Comparison of ENCODE assay signal across 5 mouse cellular contexts in genomic region chr5:8733307-8733706, GRCm38 (mm10).
A peak's percentile ranks its signal among the peaks of the same experiment; 100 is the strongest.
DNase-seq lines count a peak whose midpoint lies in the region; ATAC-seq and TF ChIP-seq lines count a peak whose summit lies in the region.
"Not testable (repeated sequence)": the region's sequence is repeated elsewhere in the genome, so short reads cannot be mapped to it uniquely, and the experiment has no call there.

No protein-coding gene starts in this region.

- peaks cover 37% of the 10 kb centered on the region for H3K36me3 ChIP-seq in E14TG2a.4 (ENCODE audit: insufficient read depth, low read length)
- not testable (repeated sequence) for H3K36me3 ChIP-seq in ES-E14 (ENCODE audit: control insufficient read depth, insufficient read depth, low read length, poor library complexity, severe bottlenecking); kidney, embryonic 15.5 days; kidney, postnatal 0 days (ENCODE audit: insufficient read depth, low read length)

- H3K9ac ChIP-seq in ES-E14 (ENCODE audit: insufficient read depth, low read depth, low read length, poor library complexity, severe bottlenecking); kidney, embryonic 15.5 days; kidney, postnatal 0 days (ENCODE audit: low read depth, low read length): not testable (repeated sequence)

- 0 out of 2 replicates have a peak overlapping the region, but pooled peaks have one; percentile 0 for H3K4me3 ChIP-seq in E14TG2a.4 (replicated peaks; ENCODE audit: low read length)
- not testable (repeated sequence) for H3K4me3 ChIP-seq in ES-E14 (ENCODE audit: insufficient read depth in 1 of 2, low read depth in 1 of 2, low read length in 2 of 2, poor library complexity in 1 of 2, severe bottlenecking in 1 of 2); kidney, embryonic 15.5 days (replicated peaks); kidney, postnatal 0 days (replicated peaks; ENCODE audit: low read depth, low read length)

- DNase-seq in ES-E14 (ENCODE audit: low read depth, low spot score); kidney, postnatal 0 days (ENCODE audit: low spot score): not testable (repeated sequence)
- DNase-seq in ZHBTc4 (ENCODE audit: low read depth, low spot score), result peak; percentile 38

- ATAC-seq in kidney, embryonic 15.5 days (replicated peaks; ENCODE audit: low FRiP score), result 0 out of 2 replicates have a peak, but pooled peaks have one; percentile 56
- peak; percentile 43; the same call in 1 of the 2 replicates for ATAC-seq in kidney, postnatal 0 days (replicated peaks; ENCODE audit: low FRiP score, low read depth)

- H3K9me3 ChIP-seq in E14TG2a.4 (ENCODE audit: low read length); ES-E14 (ENCODE audit: control insufficient read depth, insufficient read depth, low read depth, low read length); kidney, embryonic 15.5 days (replicated peaks); kidney, postnatal 0 days (replicated peaks; ENCODE audit: low read length): not testable (repeated sequence)

- H3K27me3 ChIP-seq in E14TG2a.4 (ENCODE audit: insufficient read depth, low read length); kidney, embryonic 15.5 days; kidney, postnatal 0 days (ENCODE audit: insufficient read depth, low read length): not testable (repeated sequence)

- TF ChIP-seq CTCF in E14TG2a.4 (conservative IDR thresholded peaks at IDR 0.05; ENCODE audit: low read length); kidney, postnatal 0 days (IDR thresholded peaks at IDR 0.05; ENCODE audit: low read depth): not testable (repeated sequence)

- in situ Hi-C loops in ES-E14 (cut with MboI; ENCODE audit: low sequenced_read_pairs in 2 of 2, unreplicated experiment in 2 of 2), result not testable (repeated sequence)

- 51% methylated on average over 10 of the region's 10 CpGs for WGBS in kidney, embryonic 15.5 days
- WGBS in kidney, postnatal 0 days, result 55% methylated on average over 6 of the region's 10 CpGs

- H3K4me2 ChIP-seq in kidney, embryonic 15.5 days; kidney, postnatal 0 days (ENCODE audit: low read length): not testable (repeated sequence)

- H3K4me1 ChIP-seq in E14TG2a.4 (replicated peaks; ENCODE audit: low read depth, low read length) (peaks cover 40% of the 10 kb centered on the region), ES-E14 (ENCODE audit: control insufficient read depth in 2 of 2, insufficient read depth in 2 of 2, low read length in 2 of 2, poor library complexity in 1 of 2) (peaks cover 10 to 11% of the 10 kb centered on the region in 2 experiments)
- H3K4me1 ChIP-seq in kidney, embryonic 15.5 days; kidney, postnatal 0 days (replicated peaks; ENCODE audit: insufficient read depth, low read length): not testable (repeated sequence)

- 0 out of 2 replicates have a peak overlapping the region, but pooled peaks have one; percentile 3 for H3K27ac ChIP-seq in ES-E14 (ENCODE audit: insufficient read depth, low read depth, low read length, poor library complexity, severe bottlenecking)
- not testable (repeated sequence) for H3K27ac ChIP-seq in kidney, embryonic 15.5 days; kidney, postnatal 0 days
